Mouse (Mus musculus): ENCODE data around the gene Rpl38.

DNA sequence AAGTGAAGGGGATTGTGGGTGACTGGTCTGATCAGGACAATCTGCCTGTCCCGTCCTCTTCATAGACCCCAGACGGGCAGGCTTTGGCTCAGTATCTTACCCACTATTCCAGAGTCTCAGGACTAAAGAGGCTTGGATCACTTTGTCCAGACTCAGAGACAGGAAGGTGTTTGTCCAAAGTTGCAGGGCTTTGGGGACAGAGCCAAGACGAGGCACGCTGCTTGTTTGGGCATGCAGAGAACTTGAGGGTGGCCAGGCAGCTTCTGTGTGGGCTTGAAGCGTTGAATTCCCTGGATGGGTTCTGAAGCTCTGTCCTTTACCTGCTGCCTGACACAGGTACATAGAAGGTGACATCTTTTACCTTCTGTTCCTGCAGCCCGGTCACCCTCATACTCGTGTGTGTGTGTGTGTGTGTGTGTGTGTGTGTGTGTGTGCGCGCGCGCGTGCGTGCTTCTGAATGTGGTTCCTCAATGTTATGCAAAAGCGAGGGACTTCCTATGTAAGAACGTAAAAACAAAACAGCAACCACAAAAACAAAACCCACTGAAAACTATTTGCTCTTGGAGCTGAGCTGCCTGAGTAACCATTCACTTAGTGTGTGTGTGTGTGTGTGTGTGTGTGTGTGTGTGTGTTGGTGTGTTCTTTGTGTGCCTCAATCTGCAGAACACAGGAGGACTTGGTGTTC is 34.1 kb downstream of the Rpl38 start:
- TF ChIP-seq CTCF (IDR thresholded peaks at IDR 0.05; ENCODE audit: low read depth) (no peak), EP300 (IDR thresholded peaks at IDR 0.05; ENCODE audit: low read depth) (no peak)
